8 mouse cellular contexts compared by ENCODE assay signal in genomic region chr15:93002002-93002904, GRCm38 (mm10).
A peak's percentile ranks its signal among the peaks of the same experiment; 100 is the strongest.
DNase-seq lines count a peak whose midpoint lies in the region; ATAC-seq lines count a peak whose summit lies in the region.

No protein-coding gene starts in this region.

- peak overlapping the region; percentile 72 for H3K4me2 ChIP-seq in heart, embryonic 13.5 days

- DNase-seq in heart, adult 11 months: peak; percentile 87
- DNase-seq in heart, postnatal 25 days (ENCODE audit: low spot score): no peak
- DNase-seq in embryo, embryonic 10 days (ENCODE audit: low spot score): peak; percentile 59
- peak; percentile 41 to 49 for DNase-seq in kidney, postnatal 25 days
- peak; percentile 60 for DNase-seq in testis, postnatal 10 days (ENCODE audit: low spot score)
- DNase-seq in B cell, adult 2 months: no peak

- peaks cover 49% of the 10 kb centered on the region for H3K4me1 ChIP-seq in heart, embryonic 13.5 days

- H3K27ac ChIP-seq in heart, embryonic 13.5 days (replicated peaks): peak overlapping the region; percentile 67

- intact Hi-C loops in heart, postnatal 25 days (cut with DNase I): no loop called here

- no peaks in the 10 kb centered on the region for H3K36me3 ChIP-seq in heart, embryonic 13.5 days

- 17% methylated on average over 25 of the region's 25 CpGs for WGBS in heart, embryonic 13.5 days

- no peak for ATAC-seq in heart, embryonic 13.5 days (ENCODE audit: extremely low read depth, insufficient number of reproducible peaks, low FRiP score, low TSS enrichment)
- ATAC-seq in megakaryocyte progenitor cell, adult 5-6 weeks (replicated peaks; ENCODE audit: poor library complexity): peak; percentile 62

- peak overlapping the region; percentile 46 for H3K4me3 ChIP-seq in heart, embryonic 13.5 days

- no peaks in the 10 kb centered on the region for H3K27me3 ChIP-seq in heart, embryonic 13.5 days (replicated peaks)

- no peaks in the 10 kb centered on the region for H3K9me3 ChIP-seq in heart, embryonic 13.5 days

- H3K9ac ChIP-seq in heart, embryonic 13.5 days: peak overlapping the region; percentile 78

Comparison
In these comparisons a context has a peak if more than half of its experiments do, and no peak if none do; other contexts are left out.
1. DNase-seq: peak in heart, adult 11 months (single experiment), embryo, embryonic 10 days (single experiment), kidney, postnatal 25 days (2 of 2) and testis, postnatal 10 days (single experiment); none in heart, postnatal 25 days (single experiment) and B cell, adult 2 months (0 of 2).